Comparison of ENCODE assay signal across 10 mouse cellular contexts in genomic region chr12:70070306-70070705, GRCm38 (mm10). TPM values are rescaled to one million over a fixed set of nuclear protein-coding genes. Genes with fewer than 3 reads are reported as not detected.
A peak's percentile ranks its signal among the peaks of the same experiment; 100 is the strongest.
DNase-seq lines count a peak whose midpoint lies in the region; ATAC-seq lines count a peak whose summit lies in the region.
"Had no signal": no experiment of that assay in that cellular context is flagged by ENCODE, and none has a peak within 500 bp of the region (broad histone marks: within the 10 kb centered on the region; RNA-seq: fewer than 3 reads in every experiment).

No protein-coding gene starts in this region.

- no peak overlapping the region for H3K4me2 ChIP-seq in forebrain, embryonic 15.5 days (replicated peaks)
- no peak overlapping the region for H3K4me2 ChIP-seq in intestine, embryonic 15.5 days (replicated peaks)
- no peak overlapping the region; the same call in 1 of the 2 replicates for H3K4me2 ChIP-seq in neural tube, embryonic 11.5 days (ENCODE audit: low read depth)

- WGBS in forebrain, embryonic 15.5 days: 10% methylated on average over 4 of the region's 4 CpGs
- WGBS in intestine, embryonic 15.5 days: 31% methylated on average over 4 of the region's 4 CpGs
- WGBS in neural tube, embryonic 11.5 days: 8% methylated on average over 4 of the region's 4 CpGs

- H3K9ac ChIP-seq in forebrain, embryonic 15.5 days (replicated peaks): 0 out of 2 replicates have a peak overlapping the region, but pooled peaks have one; percentile 16
- H3K9ac ChIP-seq in intestine, embryonic 15.5 days: no peak overlapping the region
- peak overlapping the region; percentile 1; the same call in 1 of the 2 replicates for H3K9ac ChIP-seq in neural tube, embryonic 11.5 days (ENCODE audit: low read length)

- DNase-seq in embryo, embryonic 11 days: peak; percentile 53
- DNase-seq in neural tube, embryonic 11.5 days (ENCODE audit: low spot score): peak; percentile 36
- no peak for DNase-seq in cerebellum, postnatal 25 days
- DNase-seq in adrenal gland, adult 18-20 months (ENCODE audit: low spot score in 2 of 2): no peak
- DNase-seq in T-cell, adult 2 months (ENCODE audit: low spot score): no peak
- DNase-seq in left cerebral cortex, postnatal 4 days: no peak
- DNase-seq: gastrocnemius, postnatal 14 days had no signal

- peaks cover 42% of the 10 kb centered on the region for H3K4me1 ChIP-seq in forebrain, embryonic 15.5 days
- 0 out of 2 replicates have a peak, but pooled peaks cover 13% of the 10 kb centered on the region for H3K4me1 ChIP-seq in intestine, embryonic 15.5 days (replicated peaks)
- peaks cover 30% of the 10 kb centered on the region for H3K4me1 ChIP-seq in neural tube, embryonic 11.5 days (ENCODE audit: control insufficient read depth, insufficient read depth, low read length)

- H3K9me3 ChIP-seq in forebrain, embryonic 15.5 days: no peaks in the 10 kb centered on the region
- H3K9me3 ChIP-seq in intestine, embryonic 15.5 days: no peaks in the 10 kb centered on the region
- no peaks in the 10 kb centered on the region for H3K9me3 ChIP-seq in neural tube, embryonic 11.5 days (ENCODE audit: control insufficient read depth, low read length)

- intact Hi-C loops in left cerebral cortex, postnatal 4 days (cut with DNase I): no loop called here

- ATAC-seq in forebrain, embryonic 15.5 days (replicated peaks): peak; percentile 18; the same call in 1 of the 2 replicates
- peak; percentile 84 for ATAC-seq in intestine, embryonic 15.5 days
- peak; percentile 72 for ATAC-seq in neural tube, embryonic 11.5 days (ENCODE audit: insufficient read depth, low FRiP score, low TSS enrichment)
- ATAC-seq: lung, postnatal 0 days had no signal

- no peaks in the 10 kb centered on the region for H3K27me3 ChIP-seq in forebrain, embryonic 15.5 days
- no peaks in the 10 kb centered on the region for H3K27me3 ChIP-seq in intestine, embryonic 15.5 days (replicated peaks)
- no peaks in the 10 kb centered on the region for H3K27me3 ChIP-seq in neural tube, embryonic 11.5 days (ENCODE audit: control insufficient read depth, insufficient read depth, low read length)

- 0 out of 2 replicates have a peak, but pooled peaks cover 7% of the 10 kb centered on the region for H3K36me3 ChIP-seq in forebrain, embryonic 15.5 days
- no peaks in the 10 kb centered on the region for H3K36me3 ChIP-seq in intestine, embryonic 15.5 days
- no peaks in the 10 kb centered on the region for H3K36me3 ChIP-seq in neural tube, embryonic 11.5 days (ENCODE audit: control insufficient read depth, insufficient read depth, low read length)

- peak overlapping the region; percentile 79 for H3K27ac ChIP-seq in forebrain, embryonic 15.5 days (replicated peaks)
- H3K27ac ChIP-seq in intestine, embryonic 15.5 days: no peak overlapping the region
- H3K27ac ChIP-seq in neural tube, embryonic 11.5 days (ENCODE audit: low read depth, low read length): peak overlapping the region; percentile 60

- H3K4me3 ChIP-seq in forebrain, embryonic 15.5 days: no peak overlapping the region
- H3K4me3 ChIP-seq in intestine, embryonic 15.5 days (replicated peaks): no peak overlapping the region
- H3K4me3 ChIP-seq in neural tube, embryonic 11.5 days (ENCODE audit: low read depth, low read length): no peak overlapping the region

RNA-seq across cellular contexts. Expression of gene Nin, which starts 43.2 kb away (rescaled TPM):
- 33.5 and 34.9 TPM in 2 replicates for polyA plus RNA-seq in forebrain, embryonic 15.5 days (2015; fragmentation: Nextera tagmentation; extraction: Ambion mirVana)
- 8.4 and 9.1 TPM in 2 replicates for polyA plus RNA-seq in intestine, embryonic 15.5 days (2015; fragmentation: Nextera tagmentation; extraction: Ambion mirVana)
- polyA plus RNA-seq in neural tube, embryonic 11.5 days (2014; fragmentation: Nextera tagmentation; extraction: Ambion mirVana): 16.6 and 20.1 TPM in 2 replicates
- total RNA-seq in adrenal gland, adult 18-20 months (2021): 10 to 100 TPM; 25.6 to 27.8 TPM
- 10 to 100 TPM; 86.3 to 88.1 TPM for total RNA-seq in left cerebral cortex, postnatal 4 days (2021)

Comparison
In these comparisons a context has a peak if more than half of its experiments do, and no peak if none do; other contexts are left out.
1. DNase-seq: peak in embryo, embryonic 11 days (single experiment) and neural tube, embryonic 11.5 days (single experiment); none in cerebellum, postnatal 25 days (0 of 2), adrenal gland, adult 18-20 months (0 of 2), T-cell, adult 2 months (single experiment) and left cerebral cortex, postnatal 4 days (single experiment).
2. ATAC-seq: peak in every context shown above with its lines; median percentile 84 in intestine, embryonic 15.5 days; 72 in neural tube, embryonic 11.5 days; 18 in forebrain, embryonic 15.5 days.